11 mouse cellular contexts compared by ENCODE assay signal in genomic region chr13:90798791-90799542, GRCm38 (mm10).
DNase-seq lines count a peak whose midpoint lies in the region; ATAC-seq and TF ChIP-seq lines count a peak whose summit lies in the region.
"Had no signal": no experiment of that assay in that cellular context is flagged by ENCODE, and none has a peak within 500 bp of the region (broad histone marks: within the 10 kb centered on the region; RNA-seq: fewer than 3 reads in every experiment).

No protein-coding gene starts in this region.

- H3K36me3 ChIP-seq in kidney, embryonic 16.5 days (ENCODE audit: insufficient read depth, low read length) = no peaks in the 10 kb centered on the region
- no peaks in the 10 kb centered on the region for H3K36me3 ChIP-seq in C2C12 (ENCODE audit: control insufficient read depth, insufficient read depth)
- H3K36me3 ChIP-seq in liver, embryonic 14.5 days (replicated peaks; ENCODE audit: control insufficient read depth, insufficient read depth, low read depth) = no peaks in the 10 kb centered on the region

- no peak for TF ChIP-seq EP300 in liver, embryonic 14.5 days (IDR thresholded peaks at IDR 0.05; ENCODE audit: low read depth)

- DNase-seq in kidney, postnatal 25 days = no peak
- peak; percentile 42 for DNase-seq in embryo, embryonic 11 days
- peak in 2 of 3 experiments; percentile 1 to 2 for DNase-seq in liver, embryonic 14.5 days (ENCODE audit: low read depth in 3 of 3, low spot score in 3 of 3)
- no peak for DNase-seq in T-cell, adult 2 months (ENCODE audit: low spot score)
- DNase-seq in gastrocnemius, adult 2 months = no peak
- DNase-seq: cerebellum, adult 11-12 months; gastrocnemius, postnatal 10 days had no signal

- no peak overlapping the region for H3K27ac ChIP-seq in kidney, embryonic 16.5 days (ENCODE audit: low read length)
- H3K27ac ChIP-seq in liver, embryonic 14.5 days = no peak overlapping the region
- H3K27ac ChIP-seq in gastrocnemius, adult 2 months = no peak overlapping the region

- no peak overlapping the region for H3K4me2 ChIP-seq in kidney, embryonic 16.5 days (replicated peaks; ENCODE audit: low read depth, low read length)
- H3K4me2 ChIP-seq in liver, embryonic 14.5 days (ENCODE audit: low read depth) = no peak overlapping the region

- H3K27me3 ChIP-seq in kidney, embryonic 16.5 days (ENCODE audit: insufficient read depth, low read length) = no peaks in the 10 kb centered on the region
- H3K27me3 ChIP-seq in C2C12 (ENCODE audit: control insufficient read depth, insufficient read depth, insufficient read length) = no peaks in the 10 kb centered on the region
- no peaks in the 10 kb centered on the region for H3K27me3 ChIP-seq in liver, embryonic 14.5 days (ENCODE audit: control insufficient read depth, insufficient read depth, low read length)
- H3K27me3 ChIP-seq: CH12.LX had no signal

- WGBS in kidney, embryonic 16.5 days = 18% methylated on average over 6 of the region's 6 CpGs
- WGBS in liver, embryonic 14.5 days (ENCODE audit: insufficient replicate concordance) = 22% methylated on average over 6 of the region's 6 CpGs

- intact Hi-C loops in gastrocnemius, adult 2 months (cut with DNase I) = no loop called here

- peak; percentile 84 for ATAC-seq in kidney, embryonic 16.5 days (ENCODE audit: low FRiP score, low TSS enrichment)
- ATAC-seq in liver, embryonic 14.5 days (ENCODE audit: insufficient read depth) = no peak
- no peak for ATAC-seq in megakaryocyte, adult 5-6 weeks (ENCODE audit: poor library complexity, severe bottlenecking)

- no peak overlapping the region for H3ac ChIP-seq in C2C12 (ENCODE audit: control insufficient read depth, insufficient read length, low read depth)

- H3K79me2 ChIP-seq in C2C12 (ENCODE audit: control insufficient read depth, insufficient read depth) = no peaks in the 10 kb centered on the region

- no peaks in the 10 kb centered on the region for H3K79me3 ChIP-seq in C2C12 (ENCODE audit: low read depth)

- H3K9ac ChIP-seq in kidney, embryonic 16.5 days (replicated peaks; ENCODE audit: low read length) = no peak overlapping the region
- H3K9ac ChIP-seq in liver, embryonic 14.5 days (replicated peaks) = no peak overlapping the region

- TF ChIP-seq CTCF in C2C12 (IDR thresholded peaks at IDR 0.05; ENCODE audit: control insufficient read depth, insufficient read depth, insufficient read length) = no peak
- TF ChIP-seq CTCF in liver, embryonic 14.5 days (IDR thresholded peaks at IDR 0.05; ENCODE audit: low read depth) = no peak
- no peak for TF ChIP-seq CTCF in gastrocnemius, adult 2 months (IDR thresholded peaks at IDR 0.05)

- H3K9me3 ChIP-seq in kidney, embryonic 16.5 days (ENCODE audit: low read length) = no peaks in the 10 kb centered on the region
- H3K9me3 ChIP-seq in liver, embryonic 14.5 days (ENCODE audit: control insufficient read depth, low read length) = no peaks in the 10 kb centered on the region

- 0 out of 2 replicates have a peak, but pooled peaks cover 6% of the 10 kb centered on the region for H3K4me1 ChIP-seq in kidney, embryonic 16.5 days (ENCODE audit: insufficient read depth, low read length)
- 0 out of 4 replicates have a peak, but pooled peaks cover 0 to 2% of the 10 kb centered on the region in 2 experiments for H3K4me1 ChIP-seq in liver, embryonic 14.5 days (replicated peaks; ENCODE audit: control insufficient read depth in 2 of 2, insufficient read depth in 2 of 2, low read length in 1 of 2)

- H3K4me3 ChIP-seq in kidney, embryonic 16.5 days (ENCODE audit: low read length) = no peak overlapping the region
- H3K4me3 ChIP-seq in C2C12 (ENCODE audit: insufficient read depth, poor library complexity, severe bottlenecking) = no peak overlapping the region
- H3K4me3 ChIP-seq in liver, embryonic 14.5 days (ENCODE audit: insufficient read depth in 1 of 2, low read depth in 2 of 2, low read length in 2 of 2) = no peak overlapping the region
- H3K4me3 ChIP-seq in gastrocnemius, adult 2 months = no peak overlapping the region

TF ChIP-seq in C2C12, 6 proteins besides CTCF, POLR2A, EP300 and RAD21:
- TF ChIP-seq MYOD1 (IDR thresholded peaks at IDR 0.05; ENCODE audit: control insufficient read depth, insufficient read length, low read depth) = peak; percentile 79
- TF ChIP-seq USF1 (IDR thresholded peaks at IDR 0.05; ENCODE audit: low read depth) = no peak

Comparison
In these comparisons a context has a peak if more than half of its experiments do, and no peak if none do; other contexts are left out.
1. DNase-seq: peak in embryo, embryonic 11 days (single experiment) and liver, embryonic 14.5 days (2 of 3); none in kidney, postnatal 25 days (0 of 2), T-cell, adult 2 months (single experiment) and gastrocnemius, adult 2 months (single experiment).